Mouse (Mus musculus) heart, postnatal 0 days (tissue): Measurements from ENCODE around the gene Anks1.

Experiments
- CTCF ChIP-seq: IDR thresholded peaks from 2 replicates; pipeline ENCODE4 v1.5.1; 2016; ENCODE audit warnings: antibody characterized with exemption, control low read depth, low read depth
- EP300 ChIP-seq: IDR thresholded peaks from 2 replicates; pipeline ENCODE4 v1.6.1; 2016; ENCODE audit warnings: antibody characterized with exemption, low read depth

DNA sequence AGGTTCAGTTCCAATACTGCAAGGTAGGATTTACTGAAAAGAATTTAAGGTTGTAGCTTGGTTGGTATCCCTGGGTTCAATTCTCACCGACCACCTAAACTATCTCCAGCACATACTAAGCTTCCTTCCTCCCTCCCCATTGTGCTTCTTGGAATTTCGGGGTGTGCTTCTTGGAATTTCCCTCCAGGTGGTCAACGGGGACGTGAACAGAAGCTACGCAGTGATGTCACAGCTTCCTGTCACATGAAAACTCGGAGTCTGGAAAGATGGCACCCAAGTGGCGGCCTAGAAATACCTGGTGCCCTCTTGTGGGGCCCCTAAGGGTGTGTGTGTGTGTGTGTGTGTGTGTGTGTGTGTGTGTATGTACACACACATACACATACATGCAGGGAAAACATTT lies 172.8 kb downstream of the Anks1 start:
- no peak for TF ChIP-seq CTCF
- TF ChIP-seq EP300, result no peak
